Mouse (Mus musculus): ENCODE measurements around the gene Aox4. TPM values are rescaled to one million over a fixed set of nuclear protein-coding genes. Genes with fewer than 3 reads are reported as not detected.

Gene Aox4
- total RNA-seq, 2 experiments from 2014 or later, result not detected

GRCm38 (mm10) chr1:58296821-58297220 lies 86.6 kb downstream of the Aox4 start:
- no peak for ATAC-seq (replicated peaks; ENCODE audit: poor library complexity, severe bottlenecking)

DNA sequence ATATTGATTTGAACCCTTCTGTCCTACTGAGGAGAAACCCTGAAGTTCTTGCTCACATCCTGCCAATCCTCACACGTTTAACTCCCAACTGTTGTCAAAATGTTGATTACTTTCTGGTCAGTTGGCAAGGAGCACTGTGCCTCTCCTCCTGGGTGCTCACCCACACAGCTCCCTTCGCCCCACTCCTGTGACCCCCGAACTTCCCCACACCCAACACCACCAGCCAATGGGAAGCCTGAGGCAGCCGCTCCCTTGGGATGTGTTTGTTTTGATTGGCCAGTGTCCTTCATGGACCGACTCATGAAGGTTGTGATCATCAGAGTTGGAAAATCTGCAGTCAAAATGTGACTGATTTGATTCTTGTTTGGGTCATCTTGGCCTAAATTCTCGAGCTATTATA lies 88.2 kb downstream of the Aox4 start:
- ATAC-seq (replicated peaks; ENCODE audit: poor library complexity, severe bottlenecking), result no peak

DNA sequence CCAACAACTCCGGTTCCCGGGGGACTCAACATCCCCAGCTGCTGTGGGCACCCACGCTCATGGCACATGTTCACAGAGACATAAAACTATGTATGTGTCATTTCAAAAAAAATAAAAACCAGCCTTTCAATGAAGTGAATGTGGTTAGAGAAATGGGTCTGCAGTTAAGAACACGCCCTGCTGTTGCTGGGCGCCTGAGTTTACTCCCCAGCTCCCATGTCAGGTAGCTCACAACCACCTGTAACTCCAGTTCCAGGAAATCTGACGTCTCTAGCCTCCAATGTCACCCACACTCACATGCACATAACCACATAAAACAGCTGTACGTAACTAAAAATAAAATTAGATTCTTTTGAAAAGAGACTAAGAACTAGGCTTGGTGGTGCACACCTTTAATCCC lies 90.9 kb downstream of the Aox4 start:
- ATAC-seq (replicated peaks; ENCODE audit: poor library complexity, severe bottlenecking), result no peak

- ATAC-seq (replicated peaks; ENCODE audit: poor library complexity, severe bottlenecking), result no peak
Observed at GRCm38 (mm10) chr1:58302015-58302414, 91.8 kb downstream of the Aox4 start.

- ATAC-seq (replicated peaks; ENCODE audit: poor library complexity, severe bottlenecking), result no peak
Observed at GRCm38 (mm10) chr1:58303009-58303408, 92.8 kb downstream of the Aox4 start.

DNA sequence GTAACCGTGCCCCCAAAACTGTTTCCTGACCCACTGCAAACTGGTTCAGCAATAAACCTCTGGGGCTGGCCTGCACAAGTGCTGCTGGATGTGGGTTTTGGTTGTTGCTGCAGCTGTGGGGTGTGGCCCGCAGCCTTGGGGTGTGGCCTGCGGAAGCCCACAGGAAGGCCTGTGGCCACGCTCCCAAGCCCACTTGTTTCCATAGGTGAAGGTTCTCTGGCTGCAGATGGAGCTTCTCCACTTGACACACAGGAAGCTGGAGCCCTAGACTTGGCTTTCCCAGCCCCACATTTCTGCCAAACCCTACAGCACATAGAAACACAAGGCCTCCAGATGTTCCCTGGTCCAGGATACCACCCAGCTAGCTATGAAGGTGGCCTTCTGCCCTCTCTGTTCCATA lies 93.5 kb downstream of the Aox4 start:
- peak; percentile 95 for ATAC-seq (replicated peaks; ENCODE audit: poor library complexity, severe bottlenecking)

DNA sequence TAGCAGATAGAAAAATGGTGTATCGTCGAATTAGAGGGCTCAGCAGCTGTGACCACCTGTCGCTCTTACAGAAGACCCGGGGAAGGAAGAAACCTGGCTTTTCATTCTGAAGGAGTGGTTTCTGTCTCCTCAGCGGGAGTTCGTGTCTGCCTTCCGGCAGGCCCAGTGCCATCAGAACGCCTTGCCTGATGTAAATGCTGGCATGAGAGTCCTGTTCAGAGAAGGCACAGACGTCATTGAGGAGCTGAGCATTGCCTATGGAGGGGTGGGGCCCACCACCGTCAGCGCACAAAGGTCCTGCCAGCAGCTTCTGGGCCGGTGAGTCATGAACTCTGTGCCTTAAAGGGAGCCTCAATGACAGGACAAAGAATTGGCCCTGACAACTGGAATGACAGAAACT lies 94.1 kb downstream of the Aox4 start:
- ATAC-seq (replicated peaks; ENCODE audit: poor library complexity, severe bottlenecking), result peak; percentile 43

- ATAC-seq (replicated peaks; ENCODE audit: poor library complexity, severe bottlenecking), result no peak
Observed at GRCm38 (mm10) chr1:58307181-58307580, 97.0 kb downstream of the Aox4 start.

DNA sequence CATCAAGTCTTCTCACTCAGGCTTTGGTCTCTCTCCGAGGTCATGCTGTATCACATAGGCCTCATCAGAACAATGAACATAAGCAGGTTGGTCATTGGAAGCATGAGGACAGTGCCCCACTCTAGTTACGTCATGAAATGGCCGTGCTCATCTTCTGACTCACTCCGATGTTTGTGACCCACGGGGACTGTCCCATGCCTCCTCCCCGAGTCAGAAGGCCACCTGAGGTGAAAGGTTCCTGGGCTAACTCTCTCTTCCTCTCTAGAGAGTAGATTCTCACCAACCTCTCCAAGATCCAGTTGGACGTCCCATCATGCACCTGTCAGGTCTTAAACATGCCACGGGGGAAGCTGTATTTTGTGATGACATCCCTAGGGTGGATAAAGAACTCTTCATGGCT lies 98.4 kb downstream of the Aox4 start:
- no peak for ATAC-seq (replicated peaks; ENCODE audit: poor library complexity, severe bottlenecking)

DNA sequence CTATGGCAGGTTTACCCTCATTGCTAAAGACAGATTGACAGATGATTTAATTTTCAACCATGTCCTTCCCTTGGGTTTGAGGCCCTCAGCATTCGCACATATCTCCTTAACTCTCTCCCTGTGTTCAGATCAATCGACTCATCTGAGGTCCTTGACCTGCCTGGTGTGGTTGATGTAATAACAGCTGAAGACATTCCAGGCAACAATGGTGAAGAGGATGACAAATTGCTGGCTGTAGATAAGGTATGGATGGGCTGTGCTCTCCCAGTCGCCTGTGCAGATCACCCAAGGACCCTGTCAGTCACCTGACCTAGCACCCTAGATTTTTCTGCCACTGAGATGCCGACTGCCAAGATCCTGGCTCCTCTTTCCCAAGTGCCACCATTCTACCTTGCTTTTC lies 99.7 kb downstream of the Aox4 start:
- no peak for ATAC-seq (replicated peaks; ENCODE audit: poor library complexity, severe bottlenecking)

DNA sequence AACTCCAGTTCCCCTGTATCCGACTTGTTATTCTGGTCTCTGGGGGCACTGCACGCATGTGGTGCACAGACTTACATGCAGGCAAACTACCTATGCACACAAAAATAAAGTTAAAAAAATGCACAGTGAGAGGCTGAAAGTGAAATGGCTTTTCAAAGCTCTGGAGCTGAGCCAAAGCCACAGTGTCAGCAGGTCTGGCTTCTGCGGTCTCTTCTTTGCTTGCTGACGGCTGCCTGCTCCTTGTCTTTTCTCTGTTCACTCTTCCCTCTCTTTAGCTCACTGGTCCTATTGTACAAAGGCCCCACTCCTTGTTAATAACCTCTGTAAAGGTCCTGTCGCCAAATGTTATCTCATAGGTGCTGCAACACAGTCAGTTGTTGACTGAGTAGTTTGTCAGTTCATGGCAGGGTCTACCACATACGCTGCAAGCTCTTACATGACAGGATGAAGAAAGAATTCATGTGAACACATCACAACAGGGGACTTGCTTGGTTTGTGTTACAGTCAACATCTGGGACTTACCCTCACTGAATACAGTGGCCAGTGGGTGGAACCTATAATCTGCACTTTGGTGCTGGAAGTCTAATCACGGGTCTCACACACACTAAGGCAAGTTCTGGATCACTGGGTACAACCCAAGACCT lies 101.1 kb downstream of the Aox4 start:
- peak; percentile 69 for ATAC-seq (replicated peaks; ENCODE audit: poor library complexity, severe bottlenecking)

- no peak for ATAC-seq (replicated peaks; ENCODE audit: poor library complexity, severe bottlenecking)
Observed at GRCm38 (mm10) chr1:58313173-58313572, 103.0 kb downstream of the Aox4 start.

GRCm38 (mm10) chr1:58315532-58315931 lies 105.3 kb downstream of the Aox4 start:
- ATAC-seq (replicated peaks; ENCODE audit: poor library complexity, severe bottlenecking), result no peak

Other genes with a start within 250 kb of the Aox4 start
- gene Sgo2a, start 214.4 kb upstream of the Aox4 start, total RNA-seq (2014; fragmentation: Nextera tagmentation), result 10.1 and 24.3 TPM in 2 replicates
- 41.7 and 52.0 TPM in 2 replicates for gene Sgo2a, start 214.4 kb upstream of the Aox4 start, total RNA-seq (2017)
- 16.9 and 25.4 TPM in 2 replicates for gene Kctd18, start 191.4 kb upstream of the Aox4 start, total RNA-seq (2014; fragmentation: Nextera tagmentation)
- 22.6 and 32.1 TPM in 2 replicates for gene Kctd18, start 191.4 kb upstream of the Aox4 start, total RNA-seq (2017)
- not detected in 2 replicates for gene Aox1, start 180.5 kb upstream of the Aox4 start, total RNA-seq (2014; fragmentation: Nextera tagmentation)
- gene Aox1, start 180.5 kb upstream of the Aox4 start, total RNA-seq (2017), result not detected in 2 replicates
- gene Aox3, start 97.3 kb upstream of the Aox4 start, total RNA-seq (2014; fragmentation: Nextera tagmentation), result not detected in 2 replicates
- gene Aox3, start 97.3 kb upstream of the Aox4 start, total RNA-seq (2017), result 0.10 and 0.17 TPM in 2 replicates
- gene Aox2, start 67.9 kb downstream of the Aox4 start, total RNA-seq (2014; fragmentation: Nextera tagmentation), result 0.28 TPM in 1 of 2 replicates, not detected in the other
- 0.30 TPM in 1 of 2 replicates, not detected in the other for gene Aox2, start 67.9 kb downstream of the Aox4 start, total RNA-seq (2017)
- 149 and 150 TPM in 2 replicates for gene Bzw1, start 182.5 kb downstream of the Aox4 start, total RNA-seq (2014; fragmentation: Nextera tagmentation)
- gene Bzw1, start 182.5 kb downstream of the Aox4 start, total RNA-seq (2017), result 190 and 212 TPM in 2 replicates
- gene Clk1, start 213.7 kb downstream of the Aox4 start, total RNA-seq (2014; fragmentation: Nextera tagmentation), result 227 and 268 TPM in 2 replicates
- gene Clk1, start 213.7 kb downstream of the Aox4 start, total RNA-seq (2017), result 362 and 373 TPM in 2 replicates
- gene Nif3l1, start 234.8 kb downstream of the Aox4 start, total RNA-seq (2014; fragmentation: Nextera tagmentation), result 17.0 and 28.4 TPM in 2 replicates
- 36.9 and 48.7 TPM in 2 replicates for gene Nif3l1, start 234.8 kb downstream of the Aox4 start, total RNA-seq (2017)
- gene Ppil3, start 235.1 kb downstream of the Aox4 start, total RNA-seq (2014; fragmentation: Nextera tagmentation), result 53.0 and 77.8 TPM in 2 replicates
- gene Ppil3, start 235.1 kb downstream of the Aox4 start, total RNA-seq (2017), result 87.0 and 141 TPM in 2 replicates

All from granulocyte monocyte progenitor cell, adult 5-6 weeks (primary cell).